Mouse (Mus musculus): ENCODE results near the gene Stx6. TPM values are rescaled to one million over a fixed set of nuclear protein-coding genes. Genes with fewer than 3 reads are reported as not detected.

Stx6 gene
- total and polyA plus RNA-seq, 3 experiments = 26.0 to 33.4 (median 31.8) TPM

GRCm38 (mm10) chr1:155205311-155205710 lies 46.8 kb downstream of the Stx6 start:
- Histone ChIP-seq H3K9ac (ENCODE audit: insufficient read depth, low read depth) (no peak overlapping the region), H3K4me3 (replicated peaks in 1 of 3; ENCODE audit: low read depth in 2 of 3, low read length in 2 of 3, poor library complexity in 1 of 3) (no peak overlapping the region), H3K79me2 (replicated peaks; ENCODE audit: control insufficient read depth, extremely low read depth, insufficient read depth, poor library complexity, severe bottlenecking) (no peaks in the 10 kb centered on the region), H3K36me3 (replicated peaks in 1 of 2; ENCODE audit: control insufficient read depth in 1 of 2, insufficient read depth in 1 of 2, low read length in 1 of 2) (peaks cover 33 to 72% of the 10 kb centered on the region in 2 experiments), H3K4me2 (ENCODE audit: insufficient read depth, low read depth, poor library complexity, severe bottlenecking) (no peak overlapping the region), H3K27me3 (replicated peaks) (no peaks in the 10 kb centered on the region), H3K27ac (ENCODE audit: insufficient read depth, low read depth) (no peak overlapping the region), H3K4me1 (ENCODE audit: control insufficient read depth in 1 of 2, insufficient read depth in 2 of 2) (peaks cover 0 to 4% of the 10 kb centered on the region in 2 experiments; a peak in 1 of 4 replicates), H3K9me3 (replicated peaks; ENCODE audit: low read length) (no peaks in the 10 kb centered on the region)
- dilution Hi-C loops (cut with MboI; ENCODE audit: extremely low pct_ligation_motif_present, extremely low pct_unique_long_range_greater_than_20kb, low sequenced_read_pairs) (loop anchor here (25.0 kb wide), 1 partner anchor 168 kb away; no protein-coding TSS in a partner anchor), in situ Hi-C loops (cut with MboI; ENCODE audit: low pct_ligation_motif_present, low pct_unique_long_range_greater_than_20kb, low sequenced_read_pairs) (loop anchor here (25.0 kb wide), 1 partner anchor 918 kb away; no protein-coding TSS in a partner anchor)
- TF ChIP-seq UBTF (IDR thresholded peaks at IDR 0.05; ENCODE audit: low read depth, low read length) (no peak), POLR2A (IDR thresholded peaks at IDR 0.05; ENCODE audit: low read depth, low read length) (no peak), ZMIZ1 (IDR thresholded peaks at IDR 0.05; ENCODE audit: low read depth, low read length) (no peak), ZNF384 (IDR thresholded peaks at IDR 0.05; ENCODE audit: low read depth, low read length) (no peak), CTCF (conservative IDR thresholded peaks at IDR 0.05 in 1 of 2, IDR thresholded peaks at IDR 0.05 in 1 of 2; ENCODE audit: low read depth in 2 of 2, low read length in 2 of 2) (no peak), MAZ (IDR thresholded peaks at IDR 0.05; ENCODE audit: low read depth, low read length) (no peak)
- DNase-seq (ENCODE audit: extremely low read depth) = no peak

GRCm38 (mm10) chr1:155205822-155206660 lies 47.5 kb downstream of the Stx6 start:
- H3K79me2 ChIP-seq (replicated peaks; ENCODE audit: control insufficient read depth, extremely low read depth, insufficient read depth, poor library complexity, severe bottlenecking) = no peaks in the 10 kb centered on the region
- peaks cover 0 to 4% of the 10 kb centered on the region in 2 experiments; a peak in 1 of 4 replicates for H3K4me1 ChIP-seq (ENCODE audit: control insufficient read depth in 1 of 2, insufficient read depth in 2 of 2)
- TF ChIP-seq ZKSCAN1 (IDR thresholded peaks at IDR 0.05; ENCODE audit: borderline replicate concordance, low read depth, low read length) (no peak), MAZ (IDR thresholded peaks at IDR 0.05; ENCODE audit: low read depth, low read length) (no peak), MAFK (IDR thresholded peaks at IDR 0.05; ENCODE audit: insufficient replicate concordance, low read length) (no peak), ZNF384 (IDR thresholded peaks at IDR 0.05; ENCODE audit: low read depth, low read length) (no peak), ETS1 (conservative IDR thresholded peaks at IDR 0.05; ENCODE audit: low read depth, low read length) (no peak), CHD1 (IDR thresholded peaks at IDR 0.05; ENCODE audit: low read depth, low read length) (no peak), MXI1 (IDR thresholded peaks at IDR 0.05; ENCODE audit: low read depth, low read length) (no peak), TBP (conservative IDR thresholded peaks at IDR 0.05; ENCODE audit: low read depth, low read length) (no peak), MAX (IDR thresholded peaks at IDR 0.05; ENCODE audit: low read length) (no peak), RCOR1 (conservative IDR thresholded peaks at IDR 0.05; ENCODE audit: low read depth, low read length) (no peak), BHLHE40 (IDR thresholded peaks at IDR 0.05; ENCODE audit: low read depth, low read length) (no peak), MEF2A (IDR thresholded peaks at IDR 0.05; ENCODE audit: borderline replicate concordance, low read depth, low read length) (no peak), POLR2AphosphoS2 (IDR thresholded peaks at IDR 0.05; ENCODE audit: low read depth, low read length) (no peak), RAD21 (IDR thresholded peaks at IDR 0.05; ENCODE audit: low read depth, low read length) (no peak), MYC (IDR thresholded peaks at IDR 0.05; ENCODE audit: low read depth, low read length) (no peak), USF1 (IDR thresholded peaks at IDR 0.05; ENCODE audit: low read depth, low read length) (no peak)
- H3K4me3 ChIP-seq (replicated peaks in 1 of 3; ENCODE audit: low read depth in 2 of 3, low read length in 2 of 3, poor library complexity in 1 of 3) = no peak overlapping the region
- H3K27ac ChIP-seq (ENCODE audit: insufficient read depth, low read depth) = no peak overlapping the region
- H3K4me2 ChIP-seq (ENCODE audit: insufficient read depth, low read depth, poor library complexity, severe bottlenecking) = no peak overlapping the region
- no peak overlapping the region for H3K9ac ChIP-seq (ENCODE audit: insufficient read depth, low read depth)
- in situ Hi-C loops (cut with MboI; ENCODE audit: low pct_ligation_motif_present, low pct_unique_long_range_greater_than_20kb, low sequenced_read_pairs) (loop anchor here (25.0 kb wide), 1 partner anchor 919 kb away; no protein-coding TSS in a partner anchor), dilution Hi-C loops (cut with MboI; ENCODE audit: extremely low pct_ligation_motif_present, extremely low pct_unique_long_range_greater_than_20kb, low sequenced_read_pairs) (loop anchor here (25.0 kb wide), 1 partner anchor 169 kb away; no protein-coding TSS in a partner anchor)
- H3K27me3 ChIP-seq (replicated peaks) = no peaks in the 10 kb centered on the region
- H3K9me3 ChIP-seq (replicated peaks; ENCODE audit: low read length) = no peaks in the 10 kb centered on the region
- no peak for DNase-seq (ENCODE audit: extremely low read depth)
- H3K36me3 ChIP-seq (replicated peaks in 1 of 2; ENCODE audit: control insufficient read depth in 1 of 2, insufficient read depth in 1 of 2, low read length in 1 of 2) = peaks cover 33 to 64% of the 10 kb centered on the region in 2 experiments
